Comparison of ENCODE assay signal across 8 mouse cellular contexts in the genomic region with DNA sequence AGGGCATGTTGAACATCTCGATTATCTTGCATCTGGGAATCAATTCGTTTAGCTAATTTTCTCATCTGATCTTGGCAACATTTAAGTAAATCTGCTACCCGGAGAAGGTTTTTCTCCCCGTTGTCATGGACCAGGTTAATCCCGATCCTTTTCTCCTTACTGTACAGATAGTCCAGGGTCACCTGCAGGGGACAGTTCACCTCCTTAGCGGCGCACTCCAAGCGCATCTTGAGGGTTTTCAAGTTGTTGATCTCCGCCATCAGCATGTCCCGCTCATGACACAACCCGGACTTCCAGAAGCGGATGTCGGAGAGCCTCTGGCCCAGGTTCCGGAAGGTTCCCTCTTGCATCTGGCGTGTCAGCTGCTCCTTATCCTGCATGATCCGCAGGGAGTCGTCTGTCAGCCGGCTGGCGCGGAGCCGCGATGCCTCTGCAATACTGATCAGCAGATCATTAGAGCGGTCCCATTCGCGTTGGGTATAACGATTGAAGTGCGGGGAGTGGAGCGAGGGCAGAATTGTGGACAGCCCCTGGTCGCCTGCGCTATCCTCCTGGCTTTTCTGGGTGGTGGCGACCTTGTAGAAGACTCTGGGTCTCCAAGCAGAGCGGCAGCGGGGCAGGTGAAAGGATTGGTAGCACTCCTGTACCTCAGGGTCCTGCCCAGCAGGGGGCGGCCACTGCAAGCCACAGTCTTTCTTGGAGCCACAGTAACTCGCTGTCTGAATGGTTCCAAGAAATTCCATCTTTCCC. TPM values are rescaled to one million over a fixed set of nuclear protein-coding genes. Genes with fewer than 3 reads are reported as not detected.
DNase-seq lines count a peak whose midpoint lies in the region; ATAC-seq and TF ChIP-seq lines count a peak whose summit lies in the region.

No protein-coding gene starts in this region.

- H3K36me3 ChIP-seq in intestine, postnatal 0 days (ENCODE audit: control insufficient read depth, insufficient read depth) = no peaks in the 10 kb centered on the region
- H3K36me3 ChIP-seq in midbrain, embryonic 10.5 days = no peaks in the 10 kb centered on the region

- WGBS in intestine, postnatal 0 days = 16% methylated on average over 35 of the region's 35 CpGs
- WGBS in midbrain, embryonic 10.5 days = 20% methylated on average over 35 of the region's 35 CpGs

- H3K4me3 ChIP-seq in intestine, postnatal 0 days (ENCODE audit: low read depth, low read length) = peak overlapping the region; percentile 39
- peak overlapping the region; percentile 56 for H3K4me3 ChIP-seq in midbrain, embryonic 10.5 days

- no peaks in the 10 kb centered on the region for H3K9me3 ChIP-seq in intestine, postnatal 0 days (ENCODE audit: control insufficient read depth)
- no peaks in the 10 kb centered on the region for H3K9me3 ChIP-seq in midbrain, embryonic 10.5 days (replicated peaks)

- peak overlapping the region; percentile 77 for H3K4me2 ChIP-seq in intestine, postnatal 0 days (replicated peaks; ENCODE audit: low read depth)

- H3K27ac ChIP-seq in intestine, postnatal 0 days (ENCODE audit: low read depth, low read length) = no peak overlapping the region
- H3K27ac ChIP-seq in midbrain, embryonic 10.5 days (replicated peaks) = peak overlapping the region; percentile 55

- intact Hi-C loops in left cerebral cortex, postnatal 36 days (cut with DNase I) = loop anchor here (5.0 kb wide), 1 partner anchor 382 kb away; no protein-coding TSS in a partner anchor

- no peaks in the 10 kb centered on the region for H3K4me1 ChIP-seq in intestine, postnatal 0 days (replicated peaks; ENCODE audit: control insufficient read depth, insufficient read depth, low read length)
- H3K4me1 ChIP-seq in midbrain, embryonic 10.5 days = peaks cover 9% of the 10 kb centered on the region

- no peaks in the 10 kb centered on the region for H3K27me3 ChIP-seq in intestine, postnatal 0 days (replicated peaks; ENCODE audit: control insufficient read depth, insufficient read depth, low read length)
- peaks cover 21% of the 10 kb centered on the region for H3K27me3 ChIP-seq in midbrain, embryonic 10.5 days (ENCODE audit: low read depth, poor library complexity, severe bottlenecking)

- H3K9ac ChIP-seq in intestine, postnatal 0 days (ENCODE audit: low read depth, low read length) = no peak overlapping the region

- peak; percentile 88 for DNase-seq in adrenal gland, adult 2 months
- DNase-seq in embryo, embryonic 9.5 days (ENCODE audit: extremely low spot score) = peak; percentile 79
- peak; percentile 72 to 83 for DNase-seq in left cerebral cortex, postnatal 36 days (ENCODE audit: low spot score in 2 of 2)
- peak; percentile 80 for DNase-seq in midbrain, embryonic 10.5 days (ENCODE audit: low spot score)
- DNase-seq in right cerebral cortex, postnatal 4 days = peak; percentile 70
- no peak for DNase-seq in MN1 (ENCODE audit: low spot score)

- TF ChIP-seq CTCF in intestine, postnatal 0 days (IDR thresholded peaks at IDR 0.05; ENCODE audit: low read depth) = peak; percentile 92

- ATAC-seq in granulocyte monocyte progenitor cell, adult 5-6 weeks (replicated peaks; ENCODE audit: poor library complexity, severe bottlenecking) = peak; percentile 95
- ATAC-seq in intestine, postnatal 0 days = peak; percentile 73

RNA-seq across cellular contexts. Expression of a gene that starts 7.4 kb away (rescaled TPM):
- 1 to 10 TPM; 5.1 to 5.3 TPM for total RNA-seq in adrenal gland, adult 2 months (2021)
- 0.65 and 1.1 TPM in 2 replicates for polyA plus RNA-seq in adrenal gland, adult 2 months (2012; rRNA removed)
- not detected in 2 replicates for total RNA-seq in granulocyte monocyte progenitor cell, adult 5-6 weeks (2014; fragmentation: Nextera tagmentation)
- total RNA-seq in granulocyte monocyte progenitor cell, adult 5-6 weeks (2017) = 0.72 TPM in 1 of 2 replicates, not detected in the other
- 3.8 and 4.8 TPM in 2 replicates for polyA plus RNA-seq in intestine, postnatal 0 days (2015; fragmentation: Nextera tagmentation; extraction: Ambion mirVana)
- total RNA-seq in left cerebral cortex, postnatal 36 days (2021) = 1 to 10 TPM; 6.0 to 8.7 TPM
- polyA plus RNA-seq in midbrain, embryonic 10.5 days (2016; fragmentation: Nextera tagmentation; extraction: Ambion mirVana) = 0.33 and 0.34 TPM in 2 replicates

RNA-seq across cellular contexts. Expression of a gene that starts 11.3 kb away (rescaled TPM):
- 10 to 100 TPM; 32.0 to 35.3 TPM for total RNA-seq in adrenal gland, adult 2 months (2021)
- 26.5 and 27.1 TPM in 2 replicates for polyA plus RNA-seq in adrenal gland, adult 2 months (2012; rRNA removed)
- total RNA-seq in granulocyte monocyte progenitor cell, adult 5-6 weeks (2014; fragmentation: Nextera tagmentation) = 8.8 and 9.9 TPM in 2 replicates
- total RNA-seq in granulocyte monocyte progenitor cell, adult 5-6 weeks (2017) = 4.0 and 5.1 TPM in 2 replicates
- polyA plus RNA-seq in intestine, postnatal 0 days (2015; fragmentation: Nextera tagmentation; extraction: Ambion mirVana) = 22.3 and 23.2 TPM in 2 replicates
- total RNA-seq in left cerebral cortex, postnatal 36 days (2021) = 10 to 100 TPM; 51.2 to 53.9 TPM
- 3.6 and 5.7 TPM in 2 replicates for polyA plus RNA-seq in midbrain, embryonic 10.5 days (2016; fragmentation: Nextera tagmentation; extraction: Ambion mirVana)

RNA-seq across cellular contexts. Expression of a gene that starts 15.1 kb away (rescaled TPM):
- 10 to 100 TPM; 39.4 to 46.2 TPM for total RNA-seq in adrenal gland, adult 2 months (2021)
- polyA plus RNA-seq in adrenal gland, adult 2 months (2012; rRNA removed) = 10.7 and 11.2 TPM in 2 replicates
- 41.0 and 49.6 TPM in 2 replicates for total RNA-seq in granulocyte monocyte progenitor cell, adult 5-6 weeks (2014; fragmentation: Nextera tagmentation)
- 31.4 and 37.7 TPM in 2 replicates for total RNA-seq in granulocyte monocyte progenitor cell, adult 5-6 weeks (2017)
- 19.7 and 23.9 TPM in 2 replicates for polyA plus RNA-seq in intestine, postnatal 0 days (2015; fragmentation: Nextera tagmentation; extraction: Ambion mirVana)
- total RNA-seq in left cerebral cortex, postnatal 36 days (2021) = 100 to 1,000 TPM in 1 of 2 experiments, 10 to 100 TPM in 1; 88.0 to 112 TPM
- polyA plus RNA-seq in midbrain, embryonic 10.5 days (2016; fragmentation: Nextera tagmentation; extraction: Ambion mirVana) = 33.8 and 43.2 TPM in 2 replicates
